Mouse (Mus musculus): Measurements from ENCODE around the gene Irs4.

The Irs4 gene

DNA sequence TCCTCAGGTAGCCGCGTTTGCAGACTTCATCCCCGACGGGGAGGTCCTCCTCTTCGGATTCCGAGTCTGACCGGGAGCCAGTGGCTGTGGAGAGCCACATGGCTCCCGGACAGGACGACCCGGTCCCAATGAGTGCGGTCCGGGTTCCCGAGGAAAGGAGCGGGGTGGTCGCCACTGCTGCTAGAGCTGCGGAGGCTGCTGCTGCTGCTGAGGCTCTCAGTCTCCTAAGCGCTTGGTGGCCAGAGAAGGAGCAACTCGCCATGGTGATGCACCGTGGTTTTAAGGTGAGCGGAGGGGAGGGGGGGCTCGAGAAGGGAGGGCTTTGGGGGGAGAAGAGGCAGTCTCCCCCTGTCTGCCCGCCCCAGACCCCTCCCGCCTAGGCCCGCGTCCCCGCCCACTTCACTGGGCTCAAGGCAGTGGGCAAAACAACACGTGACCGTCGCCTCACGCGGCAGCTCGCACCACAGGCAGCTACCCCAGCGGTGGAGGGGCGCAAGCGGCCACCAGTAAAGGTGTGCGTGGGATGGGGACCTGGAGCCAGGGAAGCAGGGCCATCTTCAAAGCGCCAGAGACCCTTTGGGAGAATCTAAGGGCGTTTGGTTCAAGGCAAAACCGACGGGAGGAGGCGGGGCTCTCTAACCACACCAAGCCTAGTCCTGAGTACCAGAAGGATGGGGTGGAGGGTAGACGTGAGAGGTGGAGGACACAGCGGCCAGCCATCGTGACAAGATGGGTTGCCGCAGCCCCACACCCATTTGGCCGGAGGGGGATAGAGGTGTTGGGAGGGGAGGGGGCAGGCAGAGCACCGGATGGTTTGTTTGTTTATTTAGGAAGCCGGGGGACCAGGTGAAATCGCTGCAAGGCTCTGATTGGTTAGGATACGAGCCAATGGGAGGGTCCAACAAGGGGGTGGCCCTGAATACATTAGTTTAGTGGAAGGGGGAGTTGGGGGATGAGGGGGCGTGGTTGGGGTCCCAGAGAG, at the start of gene Irs4:
Gene Irs4, minus strand, starts transcription at position 327 of the 982 bp plus-strand sequence.
- no peak for DNase-seq (ENCODE audit: low spot score in 2 of 2)

DNA sequence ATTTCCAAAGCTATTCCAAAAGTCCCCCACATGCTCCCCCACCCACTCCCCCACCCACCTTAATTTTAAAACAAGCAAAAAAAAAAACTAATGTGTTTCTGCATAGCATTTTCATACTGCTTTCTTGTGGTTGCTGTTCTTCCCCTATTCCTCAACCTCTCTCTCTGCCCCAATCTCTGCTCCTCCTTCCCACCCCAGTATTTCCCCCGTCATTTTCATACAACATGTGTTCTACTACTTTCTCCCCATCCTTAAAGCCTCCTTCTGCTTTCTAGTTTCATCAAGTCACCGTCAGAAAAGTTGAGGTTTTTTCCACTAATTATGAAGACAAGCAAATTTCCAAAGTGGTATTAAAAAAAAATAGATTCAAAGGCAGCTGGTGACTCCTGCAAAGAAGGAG, 25.3 kb upstream of the Irs4 start:
- DNase-seq (ENCODE audit: low spot score in 2 of 2), result no peak

DNA sequence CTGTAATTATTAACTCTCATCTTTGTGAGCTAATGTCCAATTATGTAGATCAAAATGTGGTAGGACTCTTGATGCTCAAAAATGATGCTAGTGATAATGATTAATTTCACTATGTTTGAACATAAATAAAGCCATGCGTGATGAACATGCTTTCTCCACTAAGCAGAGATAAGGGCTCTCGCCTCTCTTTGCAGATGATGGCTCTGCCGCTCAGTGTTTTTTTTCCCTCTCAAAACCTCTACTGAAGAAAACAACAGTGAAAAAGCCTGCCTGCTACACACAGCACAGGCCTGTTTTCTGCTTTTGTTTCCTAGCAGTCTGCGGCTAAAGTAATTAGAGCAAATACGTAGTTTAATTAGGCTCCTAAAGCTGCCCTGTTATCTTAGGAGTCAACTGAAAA, 4.5 kb upstream of the Irs4 start:
- no peak for DNase-seq (ENCODE audit: low spot score in 2 of 2)

DNA sequence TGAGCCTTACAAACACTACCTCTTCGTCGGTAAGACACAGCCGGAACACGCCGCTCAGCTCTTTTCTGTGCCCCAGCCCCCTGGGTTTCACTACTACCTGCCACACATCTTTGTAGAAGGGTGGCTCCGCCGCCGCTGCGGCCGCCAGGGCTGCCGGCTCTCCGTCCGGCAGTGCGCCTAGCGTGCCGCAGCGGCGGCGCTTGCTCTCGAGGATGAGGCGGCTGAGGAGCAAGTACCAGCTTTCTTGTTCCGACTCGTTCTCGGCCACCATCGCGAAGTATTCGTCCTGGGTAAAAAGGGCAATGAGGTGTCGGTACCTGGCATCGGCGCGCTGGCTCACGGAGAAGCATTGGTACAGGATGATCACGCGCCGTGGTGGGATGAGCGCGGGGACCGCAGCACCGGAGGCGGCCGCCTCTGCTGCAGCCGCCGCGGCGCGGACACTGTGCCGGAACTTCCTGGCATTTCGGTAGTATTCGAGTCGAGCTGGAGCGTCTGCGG, 622 bp downstream of the Irs4 start:
- DNase-seq (ENCODE audit: low spot score in 2 of 2), result no peak

DNA sequence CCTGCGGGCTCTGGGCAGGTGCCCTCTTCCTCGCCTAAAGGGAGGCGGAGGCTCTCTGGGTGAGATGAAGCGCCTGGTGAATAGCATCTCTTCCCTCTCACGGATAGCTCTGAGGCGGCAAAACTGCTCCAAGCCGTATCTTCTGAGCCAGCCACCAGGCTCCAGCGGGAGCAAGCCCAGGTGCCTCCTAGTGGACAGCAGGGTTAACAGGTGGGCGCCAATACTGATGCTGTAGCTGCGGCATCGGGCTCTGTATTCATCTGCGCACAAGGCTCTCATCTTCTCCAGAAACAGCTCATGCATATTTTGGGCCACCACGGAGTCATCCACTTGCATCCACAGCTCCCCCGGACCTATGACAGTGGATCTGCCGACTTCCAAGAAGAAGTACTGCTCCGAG, 1.1 kb downstream of the Irs4 start:
- DNase-seq (ENCODE audit: low spot score in 2 of 2), result no peak

DNA sequence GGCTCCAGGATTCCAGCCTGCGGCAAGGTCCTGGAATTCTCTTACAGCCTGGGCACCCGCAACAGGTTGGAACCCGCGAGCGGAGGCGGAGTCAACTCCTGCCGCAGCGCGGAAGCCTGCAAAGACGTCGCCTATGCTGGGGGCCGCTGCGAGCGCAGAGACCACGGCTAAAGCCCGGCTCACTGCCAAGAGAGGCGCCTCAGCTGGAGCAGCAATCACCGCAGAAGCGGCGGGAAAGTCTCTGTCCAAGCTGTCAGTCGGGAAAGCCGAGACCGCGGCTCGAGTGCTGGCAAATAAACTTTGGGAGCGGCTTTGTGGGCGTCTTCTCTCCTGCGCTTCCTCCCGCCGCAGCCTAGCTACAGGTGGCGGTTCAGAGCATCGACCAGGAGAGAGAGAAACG, 3.3 kb downstream of the Irs4 start:
- no peak for DNase-seq (ENCODE audit: low spot score in 2 of 2)

All from heart, adult 9 months (tissue).